Mouse (Mus musculus) thymus, adult 2 months (tissue): ENCODE results near the gene Thtpa.

Experiments used
- CTCF ChIP-seq: fragments of 200-500 bp; IDR thresholded peaks from 2 replicates; pipeline ENCODE4 v1.5.1; 2012; ENCODE audit warnings: mild to moderate bottlenecking, control low read depth, low read length, moderate library complexity, borderline replicate concordance; ENCODE audit not compliant: control insufficient read depth, poor library complexity, insufficient read depth; ENCODE audit errors: extremely low read depth
- POLR2A ChIP-seq: fragments of 200-500 bp; IDR thresholded peaks from 2 replicates; pipeline ENCODE4 v1.6.1; 2012; ENCODE audit warnings: mild to moderate bottlenecking, low read length, control low read depth, moderate library complexity; ENCODE audit not compliant: control insufficient read depth, poor library complexity, insufficient read depth; ENCODE audit errors: extremely low read depth

DNA sequence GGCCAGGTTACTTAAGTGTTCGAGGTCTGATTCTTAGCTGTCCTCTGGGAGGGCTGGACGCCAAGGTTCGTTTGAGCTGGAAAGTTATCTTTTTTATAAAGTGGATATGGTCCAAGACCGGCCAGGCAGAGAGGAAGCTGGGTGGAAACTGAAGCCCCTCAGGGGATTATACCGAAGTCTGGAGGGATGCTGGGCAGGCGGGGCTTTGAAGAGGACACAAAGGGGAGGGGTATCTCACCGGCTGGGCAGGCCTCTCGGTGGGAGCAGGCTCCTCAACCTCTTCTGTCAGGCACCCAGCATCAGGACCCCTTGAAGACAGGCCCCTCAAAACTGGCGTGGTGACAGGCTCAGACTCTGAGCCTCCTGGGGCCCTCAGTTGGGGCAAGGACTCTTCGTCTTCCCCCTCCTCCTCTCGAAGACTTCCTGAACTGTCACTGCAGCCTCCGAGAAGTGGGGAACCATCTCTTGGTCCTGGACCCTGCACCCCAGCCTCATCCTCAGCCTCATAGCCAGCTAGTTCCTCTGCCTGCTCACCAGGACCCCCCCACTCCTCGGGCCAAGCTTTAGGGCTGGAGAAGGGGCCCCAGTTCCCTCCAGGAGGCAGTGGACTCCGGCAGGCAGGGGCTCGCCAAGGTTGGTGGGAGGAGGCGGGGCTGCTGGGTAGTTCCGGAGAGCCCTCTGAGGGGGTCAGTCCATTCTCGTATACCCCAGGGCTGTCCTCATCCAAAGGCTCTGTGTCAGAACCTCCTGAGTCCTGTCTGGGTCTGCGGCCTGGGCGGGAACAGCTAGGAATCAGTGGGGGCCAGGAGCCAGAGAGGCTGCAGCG, 14.7 kb downstream of the Thtpa start:
- TF ChIP-seq POLR2A (no peak), CTCF (no peak)
